Mouse (Mus musculus) kidney, embryonic 14.5 days (tissue): ENCODE results near the gene Tmeff2. TPM values are rescaled to one million over a fixed set of nuclear protein-coding genes. Genes with fewer than 3 reads are reported as not detected.

Experiments
- ATAC-seq: fragments of 200-750 bp; cut with Nextera tagmentation; 2 replicates; pipeline ENCODE4 v1.8.0; 2017; ENCODE audit warnings: moderate number of reproducible peaks, mild to moderate bottlenecking, moderate TSS enrichment, moderate library complexity; ENCODE audit not compliant: low FRiP score, low TSS enrichment
- H3K27ac ChIP-seq: fragments of 300-500 bp; sonication (generic); 2 replicates; pipeline ENCODE4 v1.5.1; 2014; ENCODE audit warnings: low read depth, mild to moderate bottlenecking, low read length, moderate library complexity, mixed read lengths
- H3K27me3 ChIP-seq: fragments of 300-500 bp; sonication (generic); 2 replicates; pipeline ENCODE4 v1.6.1; 2014; ENCODE audit warnings: mild to moderate bottlenecking, low read length; ENCODE audit not compliant: control insufficient read depth, insufficient read depth
- H3K36me3 ChIP-seq: fragments of 300-500 bp; sonication (generic); 2 replicates; pipeline ENCODE4 v1.6.1; 2014; ENCODE audit warnings: low read length, mixed read lengths; ENCODE audit not compliant: control insufficient read depth, insufficient read depth
- H3K4me1 ChIP-seq: fragments of 300-500 bp; sonication (generic); 2 replicates; pipeline ENCODE4 v1.6.1; 2014; ENCODE audit warnings: low read length, mixed read lengths; ENCODE audit not compliant: control insufficient read depth, insufficient read depth
- H3K4me2 ChIP-seq: fragments of 300-500 bp; sonication (generic); replicated peaks from 2 replicates; pipeline ENCODE4 v1.6.1; 2014; ENCODE audit warnings: low read depth, mild to moderate bottlenecking, low read length
- H3K4me3 ChIP-seq: fragments of 300-500 bp; sonication (generic); 2 replicates; pipeline ENCODE4 v1.5.1; 2014; ENCODE audit warnings: mild to moderate bottlenecking, low read length
- H3K9ac ChIP-seq: fragments of 300-500 bp; sonication (generic); 2 replicates; pipeline ENCODE4 v1.6.1; 2014; ENCODE audit warnings: low read depth, mild to moderate bottlenecking, low read length, moderate library complexity
- H3K9me3 ChIP-seq: fragments of 300-500 bp; sonication (generic); 2 replicates; pipeline ENCODE4 v1.6.1; 2016; ENCODE audit warnings: low read length; ENCODE audit not compliant: control insufficient read depth
- WGBS: fragments of 180-500 bp; shearing (Covaris S2); extraction: QIAGEN DNeasy Blood & Tissue Kit; methylation state at CpG from one replicate; pipeline ENCODE4 v1.1.7; 2014; 5-methylcytosine and 5-hydroxymethylcytosine counted together
- polyA plus RNA-seq: library from polyadenylated mRNA; unstranded; fragments of >200 nt; fragmentation: Nextera tagmentation; extraction: Ambion mirVana; gene quantifications from 2 replicates; pipeline ENCODE4 v1.2.1, GENCODE M21; 2014

Tmeff2 gene
- polyA plus RNA-seq, 1 experiment from 2014 or later = 3.2 TPM

DNA sequence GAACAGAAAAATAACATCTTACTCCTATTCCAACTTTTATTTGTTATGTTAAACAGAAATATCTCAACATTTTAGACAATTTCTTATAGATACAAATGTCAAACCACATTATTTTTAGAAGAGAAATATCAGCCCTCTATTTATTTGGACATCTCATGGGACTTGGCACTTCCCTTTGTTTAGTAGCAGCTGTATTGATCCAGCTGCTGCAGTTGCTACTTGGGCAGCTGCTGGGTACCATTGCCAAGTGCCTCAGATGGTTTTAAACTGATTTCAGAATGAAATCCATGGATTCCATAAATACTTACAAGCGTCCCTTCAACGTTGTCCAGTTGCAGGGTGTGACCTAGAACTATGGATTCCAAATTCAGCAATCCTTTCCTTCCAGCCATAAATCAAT lies 70.4 kb downstream of the Tmeff2 start:
- Histone ChIP-seq H3K27ac (no peak overlapping the region), H3K4me1 (no peaks in the 10 kb centered on the region), H3K4me2 (no peak overlapping the region), H3K9ac (no peak overlapping the region), H3K9me3 (no peaks in the 10 kb centered on the region), H3K27me3 (no peaks in the 10 kb centered on the region), H3K36me3 (no peaks in the 10 kb centered on the region), H3K4me3 (no peak overlapping the region)
- WGBS = 65% methylated on average over 2 of the region's 2 CpGs
- no peak for ATAC-seq

DNA sequence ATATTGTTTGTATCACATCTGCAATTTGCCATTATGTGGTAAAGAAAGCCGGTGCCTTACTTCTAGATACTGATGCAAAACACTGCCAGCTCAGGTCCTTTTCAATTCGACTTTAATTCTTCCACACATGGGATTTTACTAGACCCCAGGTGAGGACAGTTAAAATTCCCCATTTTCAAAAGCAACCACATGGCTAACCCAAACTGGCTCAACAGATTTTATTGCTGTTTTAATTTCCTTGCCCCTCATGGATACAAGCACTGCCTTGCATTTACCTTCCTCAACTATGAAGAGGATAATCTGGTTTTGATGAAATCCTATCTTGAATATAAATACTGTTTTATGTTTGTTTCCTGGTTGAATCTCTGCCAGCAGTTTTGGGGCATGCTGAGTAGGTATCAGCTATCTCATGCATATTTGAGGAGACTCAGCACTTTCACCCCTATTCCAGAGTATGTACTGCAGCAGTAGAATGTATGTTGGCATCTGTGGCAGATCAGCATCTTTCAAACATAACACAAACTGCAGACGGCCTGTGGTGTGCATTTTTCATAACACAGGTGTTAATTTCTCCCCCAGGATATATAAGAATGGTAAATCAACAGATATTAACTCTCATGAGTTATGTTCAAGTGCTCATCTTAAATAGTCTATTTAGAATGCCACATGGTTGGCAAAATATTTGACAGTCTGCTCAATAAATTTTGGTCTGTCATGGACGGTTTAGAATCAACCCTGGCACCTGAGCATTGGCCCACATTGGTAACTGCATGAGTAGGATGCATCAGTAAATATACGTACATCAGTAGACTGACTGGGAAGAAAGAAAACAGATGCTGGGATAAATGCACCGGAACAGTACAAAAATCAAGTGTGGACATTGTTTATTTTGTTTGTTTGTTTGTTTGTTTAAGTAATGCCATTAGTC lies 72.3 kb downstream of the Tmeff2 start:
- H3K27ac ChIP-seq = no peak overlapping the region
- 84% methylated on average over 6 of the region's 6 CpGs for WGBS
- H3K27me3 ChIP-seq = no peaks in the 10 kb centered on the region
- H3K4me2 ChIP-seq = no peak overlapping the region
- H3K9ac ChIP-seq = no peak overlapping the region
- no peaks in the 10 kb centered on the region for H3K36me3 ChIP-seq
- H3K4me1 ChIP-seq = no peaks in the 10 kb centered on the region
- no peak for ATAC-seq
- no peak overlapping the region for H3K4me3 ChIP-seq
- H3K9me3 ChIP-seq = no peaks in the 10 kb centered on the region

DNA sequence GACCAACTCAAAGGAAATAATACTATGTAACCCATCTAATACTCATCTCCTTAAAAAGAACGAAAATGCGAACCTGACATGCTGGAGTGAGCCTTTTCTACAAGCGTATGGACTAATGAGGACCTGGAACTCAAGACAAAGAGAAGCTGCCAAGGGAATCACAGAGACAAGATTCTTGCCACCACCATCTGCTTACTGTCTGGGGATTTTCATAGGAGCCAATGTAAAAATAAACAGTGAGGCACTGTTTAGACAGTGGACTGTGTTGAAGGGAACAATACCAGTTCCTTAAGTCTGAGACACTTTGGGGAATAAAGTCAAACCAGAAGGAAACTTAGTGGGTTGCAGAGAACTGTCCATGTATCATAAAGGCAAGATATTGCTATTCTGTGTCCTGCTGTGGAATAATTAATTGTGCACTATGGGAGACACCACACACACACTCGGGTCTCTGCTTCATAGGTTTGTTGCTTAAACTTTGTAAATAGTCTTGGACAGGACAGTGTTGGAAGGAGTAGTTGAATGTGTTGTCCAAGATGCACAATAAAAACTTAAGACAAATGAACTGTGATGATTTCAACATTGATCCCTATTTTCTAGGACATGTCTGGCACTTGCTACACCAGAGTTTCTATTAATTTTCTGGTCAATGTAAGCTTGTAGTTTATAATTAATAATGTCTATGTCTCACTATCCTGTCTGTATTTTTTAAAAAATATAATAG lies 79.1 kb downstream of the Tmeff2 start:
- no peak for ATAC-seq
- no peaks in the 10 kb centered on the region for H3K27me3 ChIP-seq

DNA sequence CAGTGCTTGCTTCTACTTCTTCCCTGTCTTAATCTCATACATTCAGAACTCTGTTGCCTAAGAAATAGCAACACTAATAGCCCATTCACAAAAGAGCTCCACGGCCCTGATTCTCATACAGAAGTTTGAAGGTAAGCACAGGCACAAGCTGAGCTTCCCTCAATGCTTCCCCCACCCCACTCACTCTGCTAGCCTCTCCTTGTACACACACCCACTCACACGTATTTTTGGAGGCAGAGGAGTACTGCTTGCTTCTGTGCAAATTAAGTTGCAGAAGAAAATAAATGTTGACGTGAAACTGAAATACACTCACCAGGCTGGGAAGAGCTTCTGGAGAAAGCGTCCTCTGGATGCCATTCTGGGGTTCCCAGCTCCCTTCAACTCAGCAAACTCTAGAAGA lies 80.1 kb downstream of the Tmeff2 start:
- H3K4me2 ChIP-seq = no peak overlapping the region
- no peak overlapping the region for H3K27ac ChIP-seq
- 74% methylated on average over 4 of the region's 4 CpGs for WGBS
- no peak overlapping the region for H3K9ac ChIP-seq
- H3K9me3 ChIP-seq = no peaks in the 10 kb centered on the region
- no peaks in the 10 kb centered on the region for H3K36me3 ChIP-seq
- no peak for ATAC-seq
- no peaks in the 10 kb centered on the region for H3K4me1 ChIP-seq
- H3K27me3 ChIP-seq = no peaks in the 10 kb centered on the region
- H3K4me3 ChIP-seq = no peak overlapping the region

More for the DNA sequence above, 79.1 kb downstream of the Tmeff2 start:
- no peaks in the 10 kb centered on the region for H3K36me3 ChIP-seq
- no peaks in the 10 kb centered on the region for H3K4me1 ChIP-seq
- H3K9ac ChIP-seq = no peak overlapping the region
- no peak overlapping the region for H3K27ac ChIP-seq
- H3K4me3 ChIP-seq = no peak overlapping the region
- no peak overlapping the region for H3K4me2 ChIP-seq
- 88% methylated on average over 4 of the region's 4 CpGs for WGBS
- H3K9me3 ChIP-seq = no peaks in the 10 kb centered on the region

DNA sequence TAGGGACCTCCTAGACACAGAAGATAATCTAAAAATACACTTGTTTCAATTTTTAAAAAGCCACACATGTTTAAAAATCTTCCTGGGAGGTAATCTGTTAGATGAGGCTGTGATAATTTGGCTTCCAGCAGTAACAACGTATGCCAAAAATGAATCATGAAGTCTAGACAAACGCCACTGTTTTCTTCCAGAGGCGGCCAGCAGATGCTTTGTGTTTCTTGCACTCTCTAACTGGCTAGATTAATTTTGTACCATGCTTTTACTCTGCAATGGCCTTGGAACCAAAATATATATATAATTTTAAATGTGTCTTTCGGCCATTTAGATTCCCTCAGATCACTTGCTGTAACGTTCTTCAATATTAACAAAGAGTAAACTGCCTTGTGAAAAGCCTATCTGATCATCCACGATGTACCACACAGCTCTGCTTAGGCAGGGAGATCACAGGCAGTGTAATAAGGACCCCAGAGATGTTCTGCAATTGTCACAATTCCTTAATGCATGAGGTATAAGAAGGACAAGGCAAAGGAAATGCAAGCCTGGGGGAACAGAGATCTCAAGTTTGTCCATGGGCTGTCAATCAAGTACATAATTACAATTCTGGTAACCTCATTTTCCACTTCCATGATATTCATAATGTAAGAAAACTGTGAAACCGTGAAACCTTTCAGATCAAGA lies 80.8 kb downstream of the Tmeff2 start:
- no peak overlapping the region for H3K9ac ChIP-seq
- no peaks in the 10 kb centered on the region for H3K9me3 ChIP-seq
- WGBS = 82% methylated on average over 7 of the region's 7 CpGs
- no peak overlapping the region for H3K27ac ChIP-seq
- no peak overlapping the region for H3K4me3 ChIP-seq
- no peaks in the 10 kb centered on the region for H3K36me3 ChIP-seq
- no peaks in the 10 kb centered on the region for H3K4me1 ChIP-seq
- H3K27me3 ChIP-seq = no peaks in the 10 kb centered on the region
- no peak for ATAC-seq
- no peak overlapping the region for H3K4me2 ChIP-seq

DNA sequence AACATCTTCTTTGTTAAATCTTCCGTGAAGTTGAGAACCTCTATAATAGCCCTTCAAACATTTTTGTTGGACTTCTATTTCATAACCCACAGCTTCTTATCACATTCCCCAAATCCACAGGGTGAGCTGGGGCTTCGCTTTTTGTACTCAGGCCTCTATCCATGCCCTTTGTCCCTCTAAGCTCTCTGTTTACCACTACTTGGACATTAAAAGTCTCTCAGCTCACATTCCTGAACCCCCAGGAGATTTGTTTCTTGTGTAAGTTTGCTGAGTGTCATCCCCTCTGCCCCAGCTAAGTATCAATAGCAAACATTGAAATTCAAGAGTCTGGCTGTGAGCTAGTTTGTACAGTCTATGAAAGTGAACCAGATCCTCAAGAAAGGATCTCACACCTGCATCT lies 90.2 kb downstream of the Tmeff2 start:
- Histone ChIP-seq H3K9ac (no peak overlapping the region), H3K4me3 (no peak overlapping the region), H3K27ac (no peak overlapping the region), H3K4me2 (no peak overlapping the region), H3K36me3 (no peaks in the 10 kb centered on the region), H3K27me3 (no peaks in the 10 kb centered on the region), H3K9me3 (no peaks in the 10 kb centered on the region), H3K4me1 (no peaks in the 10 kb centered on the region)
- WGBS = 64% methylated on average over 2 of the region's 2 CpGs
- no peak for ATAC-seq

DNA sequence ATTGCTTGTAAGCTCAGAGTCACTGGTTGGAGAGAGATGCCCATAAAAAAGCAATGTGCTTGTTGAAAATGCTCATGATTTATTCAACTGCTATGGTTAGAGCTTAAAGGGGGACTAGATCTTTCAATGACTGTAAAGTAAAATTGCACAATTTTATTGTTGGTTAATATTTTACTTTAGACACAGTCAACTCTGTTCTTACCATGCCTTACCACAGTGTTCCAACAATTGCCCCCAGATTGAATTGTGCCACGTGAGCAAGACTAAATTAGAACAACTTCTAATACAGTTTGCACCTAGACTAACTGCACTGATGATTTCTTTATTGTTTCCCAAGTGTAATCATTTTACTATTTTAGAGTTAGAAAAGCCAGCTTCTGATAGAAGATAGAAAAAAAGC lies 94.1 kb downstream of the Tmeff2 start:
- ATAC-seq = no peak
- 61% methylated on average over 1 of the region's 1 CpGs for WGBS
- Histone ChIP-seq H3K27ac (no peak overlapping the region), H3K36me3 (no peaks in the 10 kb centered on the region), H3K4me1 (no peaks in the 10 kb centered on the region), H3K27me3 (no peaks in the 10 kb centered on the region), H3K9ac (no peak overlapping the region), H3K4me2 (no peak overlapping the region), H3K4me3 (no peak overlapping the region), H3K9me3 (no peaks in the 10 kb centered on the region)

DNA sequence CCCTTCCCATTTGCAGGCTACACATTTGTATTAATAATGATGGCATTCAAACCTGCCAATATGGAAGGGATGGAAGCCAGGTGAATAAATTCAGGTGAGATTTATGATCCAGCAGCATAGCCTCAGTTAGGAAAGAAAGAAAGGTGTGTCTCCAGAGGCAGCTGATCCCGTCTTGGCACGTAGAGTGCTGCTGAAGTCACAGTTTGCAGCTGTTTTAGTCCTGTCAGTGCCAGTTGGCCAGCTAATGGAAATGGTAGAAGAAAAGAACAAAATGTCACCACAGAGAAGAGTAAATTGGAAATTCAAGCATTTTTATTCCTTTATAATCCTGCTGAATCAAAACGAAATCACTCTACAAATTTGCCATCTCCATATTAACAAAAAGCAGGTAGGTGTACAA lies 99.3 kb downstream of the Tmeff2 start:
- H3K9ac ChIP-seq = no peak overlapping the region
- no peaks in the 10 kb centered on the region for H3K9me3 ChIP-seq
- no peak overlapping the region for H3K4me3 ChIP-seq
- H3K4me2 ChIP-seq = no peak overlapping the region
- H3K27me3 ChIP-seq = no peaks in the 10 kb centered on the region
- H3K36me3 ChIP-seq = no peaks in the 10 kb centered on the region
- no peaks in the 10 kb centered on the region for H3K4me1 ChIP-seq
- no peak overlapping the region for H3K27ac ChIP-seq
- ATAC-seq = no peak
- 84% methylated on average over 3 of the region's 3 CpGs for WGBS

DNA sequence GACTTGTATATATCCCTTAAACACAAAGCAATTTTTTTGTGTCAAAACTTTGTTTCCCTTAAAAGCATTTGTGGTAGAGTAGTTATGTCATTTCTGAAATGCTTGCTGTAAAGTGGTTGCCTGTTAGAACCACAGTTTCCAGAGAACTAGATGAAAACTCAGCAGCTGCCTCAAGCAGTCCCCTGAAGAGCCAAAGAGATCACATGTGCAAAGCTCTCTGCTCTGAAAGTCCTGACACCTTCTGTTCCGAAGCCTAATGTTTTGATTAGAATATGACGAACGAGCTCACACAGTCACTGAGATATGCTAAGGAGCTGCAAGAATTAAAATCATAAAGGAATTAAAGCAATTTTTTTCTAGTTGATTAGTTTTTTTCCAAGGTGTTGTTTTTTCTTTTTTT lies 107.9 kb downstream of the Tmeff2 start:
- no peak for ATAC-seq
- H3K9me3 ChIP-seq = no peaks in the 10 kb centered on the region
- 72% methylated on average over 3 of the region's 3 CpGs for WGBS

More for the DNA sequence above, 107.9 kb downstream of the Tmeff2 start:
- Histone ChIP-seq H3K4me2 (no peak overlapping the region), H3K36me3 (no peaks in the 10 kb centered on the region), H3K4me1 (no peaks in the 10 kb centered on the region), H3K4me3 (no peak overlapping the region), H3K27ac (no peak overlapping the region), H3K9ac (no peak overlapping the region), H3K27me3 (no peaks in the 10 kb centered on the region)
